Mouse (Mus musculus) lung, postnatal 0 days (tissue): ENCODE data around the gene Tle6. TPM values are rescaled to one million over a fixed set of nuclear protein-coding genes. Genes with fewer than 3 reads are reported as not detected.

Source experiments
- ATAC-seq: fragments of 200-750 bp; cut with Nextera tagmentation; 2 replicates; pipeline ENCODE4 v1.8.0; 2017; ENCODE audit warnings: moderate library complexity
- DNase-seq: peaks from one replicate; pipeline ENCODE4 v3.0.0-alpha.2; 2016; ENCODE audit warnings: low spot score
- H3K27ac ChIP-seq: fragments of 300-500 bp; sonication (generic); 2 replicates; pipeline ENCODE4 v1.5.1; 2014; ENCODE audit warnings: antibody characterized with exemption, mild to moderate bottlenecking, low read length, mixed read lengths
- H3K27me3 ChIP-seq: fragments of 300-500 bp; sonication (generic); replicated peaks from 2 replicates; pipeline ENCODE4 v1.6.1; 2014; ENCODE audit warnings: low read length, mixed read lengths; ENCODE audit not compliant: insufficient read depth
- H3K36me3 ChIP-seq: fragments of 300-500 bp; sonication (generic); 2 replicates; pipeline ENCODE4 v1.6.1; 2014; ENCODE audit warnings: low read length, mixed read lengths; ENCODE audit not compliant: insufficient read depth
- H3K4me1 ChIP-seq: fragments of 300-500 bp; sonication (generic); 2 replicates; pipeline ENCODE4 v1.6.1; 2014; ENCODE audit warnings: antibody characterized with exemption, low read depth, low read length, mixed read lengths; ENCODE audit not compliant: insufficient read depth
- H3K4me2 ChIP-seq: fragments of 300-500 bp; sonication (generic); replicated peaks from 2 replicates; pipeline ENCODE4 v1.6.1; 2014; ENCODE audit warnings: low read depth, mild to moderate bottlenecking, low read length, moderate library complexity, mixed read lengths
- H3K4me3 ChIP-seq: fragments of 300-500 bp; sonication (generic); 2 replicates; pipeline ENCODE4 v1.5.1; 2014; ENCODE audit warnings: low read depth, low read length
- H3K9ac ChIP-seq: fragments of 300-500 bp; sonication (generic); replicated peaks from 2 replicates; pipeline ENCODE4 v1.6.1; 2014; ENCODE audit warnings: low read depth, mild to moderate bottlenecking
- H3K9me3 ChIP-seq: fragments of 300-500 bp; sonication (generic); 2 replicates; pipeline ENCODE4 v1.6.1; 2016; ENCODE audit warnings: low read length, mixed read lengths
- CTCF ChIP-seq: IDR thresholded peaks from 2 replicates; pipeline ENCODE4 v1.5.1; 2016; ENCODE audit warnings: antibody characterized with exemption, mild to moderate bottlenecking
- EP300 ChIP-seq: IDR thresholded peaks from 2 replicates; pipeline ENCODE4 v1.6.1; 2016; ENCODE audit warnings: antibody characterized with exemption, mild to moderate bottlenecking, control low read depth
- WGBS: fragments of 180-500 bp; shearing (Covaris S2); extraction: QIAGEN DNeasy Blood & Tissue Kit; methylation state at CpG from one replicate; pipeline ENCODE4 v1.1.7; 2014; 5-methylcytosine and 5-hydroxymethylcytosine counted together
- polyA plus RNA-seq: library from polyadenylated mRNA; unstranded; fragments of >200 nt; fragmentation: Nextera tagmentation; extraction: Ambion mirVana; gene quantifications from 2 replicates; pipeline ENCODE4 v1.2.1, GENCODE M21; 2015

Tle6 gene
- polyA plus RNA-seq, 1 experiment from 2014 or later = 12.8 TPM

DNA sequence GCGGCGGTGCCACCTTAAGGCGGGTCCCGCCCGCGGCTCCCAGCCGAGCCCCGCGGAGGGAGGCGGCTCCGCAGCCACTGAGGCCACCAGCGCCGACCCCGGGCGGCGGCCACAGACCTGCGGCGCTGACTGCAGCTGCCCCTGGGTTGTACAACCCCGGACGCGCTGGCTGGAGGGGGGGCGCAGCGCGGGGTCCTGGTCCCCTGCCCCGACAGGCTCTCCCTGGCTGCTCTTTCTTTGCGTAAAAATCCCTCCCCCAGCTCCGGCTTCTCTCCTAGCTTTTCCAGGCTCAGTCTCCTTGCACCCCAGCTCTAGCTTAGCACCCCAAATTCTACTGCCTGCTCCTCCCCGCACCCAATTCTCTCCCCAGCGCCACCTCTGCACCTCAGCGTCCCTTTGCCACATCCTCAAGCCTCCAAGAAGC is 25.7 kb downstream of the Tle6 start:
- DNase-seq = peak; percentile 48
- H3K9me3 ChIP-seq = no peaks in the 10 kb centered on the region
- 1% methylated on average over 30 of the region's 30 CpGs for WGBS
- no peak for TF ChIP-seq CTCF
- no peak for TF ChIP-seq EP300
- H3K4me1 ChIP-seq = peaks cover 25% of the 10 kb centered on the region
- peak overlapping the region; percentile 52 for H3K9ac ChIP-seq
- H3K36me3 ChIP-seq = no peaks in the 10 kb centered on the region
- H3K27ac ChIP-seq = no peak overlapping the region
- H3K27me3 ChIP-seq = no peaks in the 10 kb centered on the region; the same call in 1 of the 2 replicates
- peak overlapping the region; percentile 57 for H3K4me3 ChIP-seq
- peak overlapping the region; percentile 90 for H3K4me2 ChIP-seq
- no peak for ATAC-seq

DNA sequence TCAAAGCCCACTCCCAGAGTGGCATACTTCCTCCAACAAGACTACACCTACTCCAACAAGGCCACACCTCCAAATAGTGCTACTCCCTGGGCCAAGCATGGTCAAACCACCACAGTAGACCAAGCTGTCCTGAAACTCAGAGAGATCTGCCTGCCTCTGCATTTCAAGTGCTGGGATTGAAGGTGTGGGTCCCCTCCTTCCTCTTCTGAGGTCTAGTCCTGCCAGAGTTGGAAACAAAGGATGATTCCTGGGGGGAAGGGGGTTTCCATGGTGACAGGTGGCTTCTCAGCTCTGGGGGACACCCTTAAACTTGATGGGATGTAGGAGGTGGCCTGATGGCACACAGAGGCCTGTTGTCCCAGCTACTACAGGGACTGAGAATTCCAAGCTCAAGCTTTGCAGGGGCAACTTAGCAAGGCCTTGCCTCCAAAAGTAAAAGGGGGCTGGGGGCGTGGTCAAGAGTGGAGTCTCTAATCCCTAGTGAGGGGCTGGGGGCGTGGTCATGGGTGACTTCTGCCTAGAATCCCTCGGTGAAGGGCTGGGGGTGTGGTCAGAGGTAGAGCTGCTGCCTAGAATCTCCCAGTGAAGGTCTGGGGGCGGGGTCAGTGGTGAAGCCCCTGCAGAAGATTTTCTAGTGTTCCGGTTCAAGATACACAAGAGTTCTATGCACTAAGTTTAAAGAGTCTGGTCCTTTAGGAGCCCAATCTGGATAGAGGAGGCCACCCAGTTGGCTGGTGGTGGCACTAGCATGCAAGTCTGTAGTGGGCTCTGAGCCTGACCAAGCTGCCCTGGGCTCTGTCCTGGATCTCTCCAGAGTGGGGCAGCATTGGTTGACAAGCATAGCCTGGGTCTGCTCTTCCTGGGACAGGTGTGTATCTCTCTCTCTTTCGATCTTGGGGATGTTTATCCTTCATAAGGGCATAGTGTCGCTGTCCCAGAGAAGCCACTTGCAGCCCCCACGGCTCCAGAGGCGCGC is 26.5 kb downstream of the Tle6 start, which contains the start of gene Tle2:
TSS of gene Tle2 (plus strand) at position 481 of the 976 bp plus-strand sequence.
- DNase-seq (peak; percentile 16), ATAC-seq (no peak)
- Histone ChIP-seq H3K4me2 (peak within 1 kb of the TSS; percentile 90), H3K4me1 (peaks cover 25% of the 10 kb centered on the region), H3K36me3 (no peaks in the 10 kb centered on the region), H3K9ac (peak within 1 kb of the TSS; percentile 52), H3K27me3 (no peaks in the 10 kb centered on the region; the same call in 1 of the 2 replicates), H3K4me3 (peak within 1 kb of the TSS; percentile 57), H3K27ac (no peak within 1 kb of the TSS), H3K9me3 (no peaks in the 10 kb centered on the region)
- TF ChIP-seq CTCF (no peak), EP300 (no peak)
- WGBS = 22% methylated on average over 10 of the region's 10 CpGs

DNA sequence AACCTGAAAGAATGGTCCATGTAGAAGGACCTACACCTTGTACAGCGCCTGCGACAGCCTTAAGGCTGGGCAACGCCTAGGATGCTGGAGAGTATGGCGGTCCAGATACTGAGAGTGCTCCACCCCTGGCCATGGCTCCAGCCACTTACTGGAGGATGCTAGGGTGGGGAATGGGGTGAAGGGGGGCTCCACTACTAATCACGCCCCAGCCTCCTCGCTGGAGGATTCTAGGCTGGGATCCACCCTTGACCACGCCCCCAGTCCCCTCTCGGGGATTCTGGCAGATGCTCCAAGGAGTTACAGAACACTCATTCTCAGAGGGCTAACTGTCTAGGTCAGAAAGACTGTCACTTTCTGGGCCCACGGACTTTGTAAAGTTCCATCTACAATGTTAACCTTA is 27.9 kb downstream of the Tle6 start:
- Histone ChIP-seq H3K27me3 (no peaks in the 10 kb centered on the region; the same call in 1 of the 2 replicates), H3K9ac (no peak overlapping the region), H3K4me2 (no peak overlapping the region; the same call in 1 of the 2 replicates), H3K4me3 (no peak overlapping the region), H3K4me1 (peaks cover 32% of the 10 kb centered on the region), H3K36me3 (no peaks in the 10 kb centered on the region), H3K27ac (no peak overlapping the region), H3K9me3 (no peaks in the 10 kb centered on the region)
- DNase-seq (peak; percentile 26), ATAC-seq (no peak)
- 18% methylated on average over 9 of the region's 9 CpGs for WGBS
- no peak for TF ChIP-seq CTCF
- no peak for TF ChIP-seq EP300

DNA sequence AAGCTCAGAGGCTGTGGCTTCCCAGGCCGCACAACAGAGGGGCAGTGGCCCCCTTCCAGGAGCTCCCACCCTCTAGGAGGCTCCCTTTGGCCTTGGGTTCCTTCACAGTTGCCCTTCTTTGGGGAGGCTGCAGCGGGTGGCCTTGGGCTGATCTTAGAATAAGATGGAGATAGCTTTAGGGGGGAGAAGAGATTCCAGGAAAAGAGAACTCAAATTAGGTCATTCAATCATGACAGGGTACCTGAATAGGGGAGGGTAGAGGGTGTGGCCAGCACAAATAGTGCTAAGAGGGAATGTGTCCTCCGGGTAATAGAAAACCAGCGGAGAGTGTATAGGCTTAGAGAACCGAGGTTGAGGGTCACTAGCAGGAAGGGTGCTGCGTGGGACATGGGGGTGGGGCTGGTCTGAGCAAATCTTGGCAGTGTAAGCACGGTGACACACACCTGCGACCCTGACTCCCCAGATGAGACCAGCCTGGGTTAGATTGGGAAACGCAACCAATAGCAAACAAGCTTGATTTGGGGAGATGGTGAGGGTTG is 28.7 kb downstream of the Tle6 start:
- Histone ChIP-seq H3K9ac (no peak overlapping the region), H3K36me3 (no peaks in the 10 kb centered on the region), H3K4me1 (peaks cover 32% of the 10 kb centered on the region), H3K4me2 (peak overlapping the region; percentile 72), H3K27ac (peak overlapping the region; percentile 62), H3K4me3 (peak overlapping the region; percentile 17), H3K9me3 (no peaks in the 10 kb centered on the region), H3K27me3 (no peaks in the 10 kb centered on the region; the same call in 1 of the 2 replicates)
- TF ChIP-seq CTCF = no peak
- TF ChIP-seq EP300 = no peak
- 11% methylated on average over 9 of the region's 9 CpGs for WGBS
- peak; percentile 49 for DNase-seq
- no peak; the same call in 1 of the 2 replicates for ATAC-seq

DNA sequence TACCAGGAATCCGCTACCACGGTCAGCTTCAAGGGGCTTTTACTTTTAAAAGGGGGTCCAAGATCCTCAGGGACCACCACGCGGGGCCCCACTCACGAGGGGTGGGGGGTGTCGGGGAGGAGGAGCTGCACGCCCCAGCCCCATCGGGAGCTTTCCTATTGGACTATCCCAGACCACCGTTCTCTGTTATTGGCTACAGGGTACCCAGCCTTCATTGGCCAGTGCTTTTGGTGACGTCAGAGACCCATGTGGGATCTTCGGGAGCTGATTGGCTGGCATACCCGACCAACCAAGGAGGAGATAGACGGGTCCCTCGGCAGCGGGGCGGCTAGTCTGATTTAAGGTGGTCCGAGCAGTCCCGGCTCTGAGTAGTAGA is 29.4 kb downstream of the Tle6 start:
- TF ChIP-seq EP300 (peak; percentile 9; the same call in 1 of the 2 replicates), CTCF (no peak)
- DNase-seq = peak; percentile 99
- Histone ChIP-seq H3K36me3 (no peaks in the 10 kb centered on the region), H3K4me1 (peaks cover 32% of the 10 kb centered on the region), H3K4me3 (peak overlapping the region; percentile 47), H3K27me3 (no peaks in the 10 kb centered on the region; the same call in 1 of the 2 replicates), H3K9me3 (no peaks in the 10 kb centered on the region), H3K4me2 (peak overlapping the region; percentile 72), H3K9ac (no peak overlapping the region), H3K27ac (peak overlapping the region; percentile 75)
- 1% methylated on average over 18 of the region's 18 CpGs for WGBS
- ATAC-seq = peak; percentile 94

DNA sequence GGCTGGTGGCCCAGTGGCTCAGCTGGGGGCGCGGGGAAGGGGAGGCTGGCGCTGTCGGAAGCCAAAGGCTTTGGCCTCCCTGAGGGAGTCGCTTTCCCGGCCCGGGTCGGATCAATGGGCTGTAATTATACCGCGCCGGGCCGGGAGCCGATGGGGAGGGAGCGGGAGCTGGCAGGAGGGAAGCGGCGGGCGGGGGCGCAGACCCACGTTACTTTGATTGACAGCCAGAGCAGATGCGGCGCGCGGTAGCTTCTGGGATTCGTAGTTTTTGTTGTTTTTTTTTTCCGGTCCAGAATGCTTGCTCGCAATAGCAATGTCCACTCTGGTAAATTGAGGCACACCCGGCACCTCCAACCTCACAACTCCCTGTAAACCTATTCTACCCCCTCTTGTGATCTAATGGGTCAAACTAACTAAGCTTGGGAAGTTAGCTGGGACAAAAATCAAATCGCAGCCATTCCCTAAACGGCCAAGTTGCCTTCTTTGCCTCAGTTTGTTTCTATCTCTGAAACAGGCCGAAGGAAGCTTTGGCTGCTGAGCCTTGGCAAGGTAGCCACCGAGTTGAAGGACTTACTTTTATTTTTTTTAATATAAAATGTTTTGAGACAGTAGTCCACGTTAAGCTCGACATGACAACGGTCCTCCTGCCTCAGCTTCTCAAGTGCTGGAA is 29.9 kb downstream of the Tle6 start:
- peak; percentile 97 for DNase-seq
- Histone ChIP-seq H3K27me3 (no peaks in the 10 kb centered on the region; the same call in 1 of the 2 replicates), H3K4me2 (peak overlapping the region; percentile 72), H3K9ac (no peak overlapping the region), H3K27ac (peak overlapping the region; percentile 75), H3K36me3 (no peaks in the 10 kb centered on the region), H3K4me3 (peak overlapping the region; percentile 47), H3K4me1 (peaks cover 29% of the 10 kb centered on the region), H3K9me3 (no peaks in the 10 kb centered on the region)
- peak; percentile 72 for ATAC-seq
- no peak for TF ChIP-seq CTCF
- WGBS = under 1% methylated on average over 32 of the region's 34 CpGs
